Mouse (Mus musculus): ENCODE data around the gene Ngfr. TPM values are rescaled to one million over a fixed set of nuclear protein-coding genes. Genes with fewer than 3 reads are reported as not detected.

The Ngfr gene
- polyA plus RNA-seq, 1 experiment from 2014 or later: 1.8 TPM

DNA sequence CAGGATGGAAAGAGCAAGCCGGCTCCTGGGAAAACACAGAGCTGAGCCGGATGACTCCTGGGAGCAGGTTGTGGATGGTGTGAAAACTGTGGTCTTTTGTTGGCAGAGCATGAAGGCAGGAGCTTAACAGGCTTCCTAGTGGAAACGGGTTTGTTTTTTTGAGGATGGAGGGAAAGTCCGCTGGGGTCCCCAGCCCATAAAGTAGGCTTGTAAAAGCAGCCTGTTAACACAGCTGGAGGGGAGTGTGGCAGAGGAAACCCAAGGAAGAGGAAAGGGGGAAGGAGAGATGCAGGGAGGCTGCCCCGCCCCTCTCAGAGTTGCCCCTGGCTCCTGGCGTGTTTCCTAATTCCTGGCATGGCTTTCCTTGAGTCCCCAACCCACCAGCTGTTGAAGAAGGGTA is 8.1 kb downstream of the Ngfr start:
- Histone ChIP-seq H3K27ac (no peak overlapping the region), H3K9ac (no peak overlapping the region), H3K36me3 (no peaks in the 10 kb centered on the region), H3K4me3 (replicated peaks) (no peak overlapping the region), H3K9me3 (replicated peaks) (no peaks in the 10 kb centered on the region), H3K27me3 (peaks cover 95% of the 10 kb centered on the region), H3K4me1 (replicated peaks) (peaks cover 9% of the 10 kb centered on the region; the same call in 1 of the 2 replicates), H3K4me2 (no peak overlapping the region)
- DNase-seq (no peak), ATAC-seq (ENCODE audit: low read depth) (no peak)
- WGBS (ENCODE audit: insufficient replicate concordance): 11% methylated on average over 6 of the region's 6 CpGs

DNA sequence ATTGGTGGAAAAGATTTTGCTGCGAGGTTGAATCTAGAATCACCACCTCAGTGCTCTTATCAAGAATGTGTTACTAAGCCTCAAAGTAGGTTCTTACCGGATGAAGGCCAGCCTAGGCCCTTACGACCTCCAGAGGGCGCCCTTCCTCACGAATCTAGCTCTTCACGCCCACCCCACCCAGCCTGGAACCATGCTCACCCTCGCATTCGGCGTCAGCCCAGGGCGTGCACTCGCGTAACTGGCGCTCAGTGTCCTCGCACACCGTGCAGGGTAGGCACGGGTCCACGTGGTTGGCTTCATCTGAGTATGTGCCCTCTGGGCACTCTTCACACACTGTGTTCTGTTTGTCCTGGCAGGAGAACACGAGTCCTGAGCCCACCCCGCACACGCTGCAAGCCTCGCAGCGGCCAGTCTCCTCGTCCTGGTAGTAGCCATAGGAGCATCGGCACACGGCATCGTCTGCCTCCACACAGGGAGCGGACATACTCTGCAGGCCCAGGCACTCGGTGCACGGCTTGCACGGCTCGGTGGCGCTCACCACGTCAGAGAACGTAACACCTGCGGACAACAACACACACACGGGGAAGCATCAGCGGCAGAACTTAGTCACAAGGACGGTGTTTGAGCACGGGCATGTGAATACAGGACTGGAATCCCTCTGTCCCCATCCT is 9.6 kb downstream of the Ngfr start:
- no peak overlapping the region for H3K9ac ChIP-seq
- H3K27me3 ChIP-seq: peaks cover 79% of the 10 kb centered on the region
- H3K9me3 ChIP-seq (replicated peaks): no peaks in the 10 kb centered on the region
- no peak overlapping the region for H3K4me2 ChIP-seq
- H3K4me1 ChIP-seq (replicated peaks): peaks cover 9% of the 10 kb centered on the region; the same call in 1 of the 2 replicates
- no peak overlapping the region for H3K4me3 ChIP-seq (replicated peaks)
- no peak overlapping the region for H3K27ac ChIP-seq
- DNase-seq: peak; percentile 21
- ATAC-seq (ENCODE audit: low read depth): no peak
- H3K36me3 ChIP-seq: no peaks in the 10 kb centered on the region
- WGBS (ENCODE audit: insufficient replicate concordance): 18% methylated on average over 39 of the region's 39 CpGs

DNA sequence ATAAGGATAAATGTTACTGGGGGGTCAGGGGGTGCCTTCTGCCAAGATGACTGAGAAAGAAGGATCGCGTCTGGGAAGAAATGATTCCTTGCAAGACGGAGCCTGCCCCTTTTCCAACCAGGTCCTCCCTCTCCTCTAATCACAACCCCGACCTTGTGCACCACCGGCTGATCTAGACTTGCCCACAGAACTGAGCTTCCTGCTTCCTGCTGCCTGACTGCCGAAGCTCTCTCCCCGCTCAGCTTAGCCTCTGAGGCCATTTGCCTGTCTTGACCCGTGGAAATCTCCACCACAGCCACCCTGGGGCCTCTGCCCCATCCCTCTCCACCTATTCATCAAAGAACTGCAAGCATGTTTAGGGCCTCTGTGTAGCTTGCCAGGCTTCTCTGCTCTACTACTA is 11.2 kb downstream of the Ngfr start:
- H3K4me3 ChIP-seq (replicated peaks): no peak overlapping the region
- no peak overlapping the region for H3K4me2 ChIP-seq
- no peaks in the 10 kb centered on the region for H3K9me3 ChIP-seq (replicated peaks)
- H3K4me1 ChIP-seq (replicated peaks): peaks cover 9% of the 10 kb centered on the region; the same call in 1 of the 2 replicates
- peaks cover 73% of the 10 kb centered on the region for H3K27me3 ChIP-seq
- no peaks in the 10 kb centered on the region for H3K36me3 ChIP-seq
- H3K27ac ChIP-seq: no peak overlapping the region
- ATAC-seq (ENCODE audit: low read depth) (no peak), DNase-seq (no peak)
- no peak overlapping the region for H3K9ac ChIP-seq
- WGBS (ENCODE audit: insufficient replicate concordance): 35% methylated on average over 8 of the region's 8 CpGs

DNA sequence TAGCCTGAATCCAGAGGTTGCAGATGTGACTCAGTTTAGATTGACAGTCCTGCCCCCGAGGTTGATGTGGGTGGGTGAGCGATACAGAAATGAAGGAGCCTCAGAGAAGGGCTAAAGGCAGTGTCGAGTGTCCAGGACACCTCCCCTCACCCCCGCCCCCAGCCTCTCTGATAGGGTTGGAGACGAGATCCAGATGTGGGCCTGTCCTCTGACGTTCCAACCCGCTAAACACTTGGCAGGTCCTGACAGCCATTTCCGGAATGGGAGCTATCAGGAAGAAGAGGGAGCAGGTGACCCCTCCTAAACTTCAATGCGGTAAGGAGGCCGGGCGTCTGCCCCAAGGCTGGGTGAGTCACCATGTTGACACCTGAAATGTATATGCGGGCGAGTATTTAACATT is 11.7 kb downstream of the Ngfr start:
- ATAC-seq (ENCODE audit: low read depth): no peak
- Histone ChIP-seq H3K36me3 (no peaks in the 10 kb centered on the region), H3K27me3 (peaks cover 73% of the 10 kb centered on the region), H3K27ac (no peak overlapping the region), H3K9ac (no peak overlapping the region), H3K9me3 (replicated peaks) (no peaks in the 10 kb centered on the region), H3K4me3 (replicated peaks) (no peak overlapping the region), H3K4me1 (replicated peaks) (peaks cover 9% of the 10 kb centered on the region; the same call in 1 of the 2 replicates), H3K4me2 (no peak overlapping the region)
- DNase-seq: no peak
- 41% methylated on average over 13 of the region's 13 CpGs for WGBS (ENCODE audit: insufficient replicate concordance)

DNA sequence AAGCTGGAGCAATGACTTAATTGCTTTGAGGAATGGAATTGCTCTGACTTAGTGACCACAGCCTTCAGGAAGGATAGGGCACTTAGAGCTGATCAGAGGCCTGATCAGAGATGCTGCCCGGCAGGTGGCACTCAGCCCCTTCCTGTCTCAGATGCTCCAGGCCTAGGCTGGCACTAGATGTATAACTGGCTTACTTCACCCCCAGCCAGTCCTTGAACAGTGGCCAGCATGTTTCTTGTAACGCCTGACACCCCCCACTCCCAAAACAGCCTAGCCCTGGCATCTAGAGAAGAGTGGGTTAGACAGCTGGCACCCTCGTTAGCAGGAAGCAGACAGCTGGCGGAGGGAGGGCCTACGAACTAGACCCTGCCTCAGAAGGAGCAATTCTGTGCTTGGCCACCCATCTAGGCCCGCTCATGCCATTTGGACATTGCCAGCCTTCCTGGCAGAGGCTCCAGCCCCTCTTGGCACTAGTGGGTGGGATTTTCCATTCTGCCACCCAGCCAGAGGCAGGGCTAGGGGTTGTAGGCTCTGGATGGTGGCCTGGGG is 12.7 kb downstream of the Ngfr start:
- Histone ChIP-seq H3K4me2 (no peak overlapping the region), H3K9me3 (replicated peaks) (no peaks in the 10 kb centered on the region), H3K4me3 (replicated peaks) (no peak overlapping the region), H3K27ac (no peak overlapping the region), H3K4me1 (replicated peaks) (peaks cover 9% of the 10 kb centered on the region; the same call in 1 of the 2 replicates), H3K9ac (no peak overlapping the region), H3K27me3 (peaks cover 71% of the 10 kb centered on the region), H3K36me3 (no peaks in the 10 kb centered on the region)
- WGBS (ENCODE audit: insufficient replicate concordance): 60% methylated on average over 6 of the region's 6 CpGs
- ATAC-seq (ENCODE audit: low read depth): no peak
- DNase-seq: no peak

DNA sequence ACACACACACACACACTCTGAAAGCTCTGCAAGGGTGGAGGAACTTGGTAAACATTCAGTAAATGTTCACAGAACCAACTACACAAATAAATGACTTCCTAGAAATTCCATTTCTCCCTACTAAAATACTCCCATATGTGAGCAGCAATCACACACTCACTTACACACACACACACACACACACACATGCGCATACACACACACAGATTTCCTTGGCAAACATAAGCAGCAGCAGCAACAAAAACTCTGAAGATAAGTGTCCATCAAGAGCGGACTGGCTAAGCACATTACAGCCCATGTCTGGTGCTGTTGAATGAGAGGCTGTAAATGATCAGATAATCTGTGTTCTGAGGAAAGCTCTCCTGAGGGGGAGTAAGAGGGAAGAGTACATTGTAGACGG is 15.3 kb downstream of the Ngfr start:
- no peak overlapping the region for H3K4me2 ChIP-seq
- DNase-seq (no peak), ATAC-seq (ENCODE audit: low read depth) (no peak)
- no peak overlapping the region for H3K27ac ChIP-seq
- WGBS (ENCODE audit: insufficient replicate concordance): 50% methylated on average over 3 of the region's 3 CpGs
- H3K4me1 ChIP-seq (replicated peaks): 0 out of 2 replicates have a peak, but pooled peaks cover 3% of the 10 kb centered on the region
- no peaks in the 10 kb centered on the region for H3K9me3 ChIP-seq (replicated peaks)
- H3K9ac ChIP-seq: no peak overlapping the region
- H3K4me3 ChIP-seq (replicated peaks): no peak overlapping the region
- H3K27me3 ChIP-seq: peaks cover 48% of the 10 kb centered on the region
- H3K36me3 ChIP-seq: no peaks in the 10 kb centered on the region

DNA sequence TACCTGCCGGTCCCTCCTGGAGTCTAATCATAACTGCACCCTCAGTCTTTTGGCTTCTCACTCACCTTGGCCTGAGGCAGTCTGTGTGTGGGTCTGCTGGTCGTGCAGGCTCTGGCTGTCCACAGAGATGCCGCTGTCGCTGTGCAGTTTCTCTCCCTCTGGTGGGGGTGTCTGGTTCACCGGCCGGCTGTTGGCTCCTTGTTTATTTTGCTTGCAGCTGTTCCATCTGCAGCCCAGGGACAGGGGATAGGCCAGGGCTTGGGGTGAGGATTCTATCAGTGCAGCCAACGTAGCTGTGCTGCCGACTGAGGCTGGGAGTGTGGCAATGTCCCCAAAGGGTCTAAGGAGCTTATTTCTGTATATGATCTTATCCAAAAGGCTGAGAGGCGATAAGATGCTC is 15.8 kb downstream of the Ngfr start:
- Histone ChIP-seq H3K4me2 (no peak overlapping the region), H3K4me3 (replicated peaks) (no peak overlapping the region), H3K27me3 (peaks cover 43% of the 10 kb centered on the region), H3K36me3 (no peaks in the 10 kb centered on the region), H3K27ac (no peak overlapping the region), H3K4me1 (replicated peaks) (no peaks in the 10 kb centered on the region), H3K9ac (no peak overlapping the region), H3K9me3 (replicated peaks) (no peaks in the 10 kb centered on the region)
- 50% methylated on average over 9 of the region's 9 CpGs for WGBS (ENCODE audit: insufficient replicate concordance)
- no peak for ATAC-seq (ENCODE audit: low read depth)
- DNase-seq: no peak

DNA sequence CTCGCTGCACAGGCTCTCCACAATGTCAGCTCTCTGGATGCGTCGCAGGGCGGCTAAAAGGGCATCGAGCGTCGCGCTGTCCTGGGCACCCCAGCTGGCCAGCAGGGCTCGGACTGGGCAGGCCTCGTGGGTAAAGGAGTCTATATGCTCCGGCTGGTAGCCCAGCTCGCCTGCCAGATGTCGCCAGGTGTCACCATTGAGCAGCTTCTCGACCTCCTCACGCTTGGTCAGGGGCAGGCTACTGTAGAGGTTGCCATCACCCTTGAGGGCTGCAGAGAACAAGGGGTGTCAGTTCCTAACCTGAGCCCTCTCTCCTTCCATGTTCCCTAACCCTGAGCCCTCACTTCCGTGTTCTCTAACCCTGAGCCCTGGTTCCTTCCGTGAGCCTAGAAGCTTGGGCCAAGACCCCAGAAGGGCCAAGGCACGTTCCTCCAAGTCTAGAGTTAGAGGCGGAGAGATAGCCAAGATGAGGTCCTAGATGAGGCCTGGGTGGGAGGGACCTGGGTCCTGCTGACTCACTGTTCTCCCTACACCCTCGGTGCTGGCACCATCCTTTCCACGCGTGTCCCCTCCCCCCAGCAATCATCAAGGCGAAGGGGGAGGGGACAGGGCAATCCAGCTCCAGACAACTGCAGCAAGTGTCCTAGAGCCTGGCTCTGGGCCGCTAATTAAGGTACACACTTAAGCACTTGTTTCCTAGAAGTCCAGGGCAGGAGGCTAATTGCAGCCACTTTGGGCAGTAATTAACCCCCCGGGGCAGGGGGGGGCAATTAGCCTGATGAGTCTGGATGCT is 16.5 kb downstream of the Ngfr start:
- H3K9me3 ChIP-seq (replicated peaks): no peaks in the 10 kb centered on the region
- no peak overlapping the region for H3K4me2 ChIP-seq
- no peak for DNase-seq
- H3K4me1 ChIP-seq (replicated peaks): no peaks in the 10 kb centered on the region
- H3K4me3 ChIP-seq (replicated peaks): no peak overlapping the region
- H3K9ac ChIP-seq: no peak overlapping the region
- peaks cover 36% of the 10 kb centered on the region for H3K27me3 ChIP-seq
- no peak overlapping the region for H3K27ac ChIP-seq
- WGBS (ENCODE audit: insufficient replicate concordance): 51% methylated on average over 25 of the region's 25 CpGs
- no peaks in the 10 kb centered on the region for H3K36me3 ChIP-seq
- no peak for ATAC-seq (ENCODE audit: low read depth)

DNA sequence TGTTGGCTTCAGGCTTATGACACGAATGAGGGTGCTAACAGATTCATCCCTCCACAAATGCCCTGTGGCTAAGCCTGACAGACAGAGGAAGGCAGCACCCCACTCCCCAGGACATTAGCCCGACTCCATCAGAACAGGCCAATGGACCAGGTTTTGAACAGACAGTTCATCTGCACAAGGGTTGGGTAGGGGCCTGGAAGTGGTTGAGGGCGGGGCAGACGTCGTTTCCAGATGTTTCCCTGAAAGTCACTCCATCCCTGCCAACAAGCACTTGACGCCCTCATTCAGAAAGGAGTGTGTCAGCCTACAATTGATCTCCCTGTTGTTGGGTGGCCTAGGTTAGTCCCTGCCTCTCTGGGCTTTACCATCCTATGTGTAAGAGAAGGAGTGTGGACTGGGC is 17.6 kb downstream of the Ngfr start:
- no peaks in the 10 kb centered on the region for H3K36me3 ChIP-seq
- no peak overlapping the region for H3K4me3 ChIP-seq (replicated peaks)
- peaks cover 26% of the 10 kb centered on the region for H3K27me3 ChIP-seq
- ATAC-seq (ENCODE audit: low read depth): no peak
- no peaks in the 10 kb centered on the region for H3K9me3 ChIP-seq (replicated peaks)
- 71% methylated on average over 6 of the region's 6 CpGs for WGBS (ENCODE audit: insufficient replicate concordance)
- no peak overlapping the region for H3K27ac ChIP-seq
- no peaks in the 10 kb centered on the region for H3K4me1 ChIP-seq (replicated peaks)
- DNase-seq: no peak
- H3K4me2 ChIP-seq: no peak overlapping the region
- no peak overlapping the region for H3K9ac ChIP-seq

DNA sequence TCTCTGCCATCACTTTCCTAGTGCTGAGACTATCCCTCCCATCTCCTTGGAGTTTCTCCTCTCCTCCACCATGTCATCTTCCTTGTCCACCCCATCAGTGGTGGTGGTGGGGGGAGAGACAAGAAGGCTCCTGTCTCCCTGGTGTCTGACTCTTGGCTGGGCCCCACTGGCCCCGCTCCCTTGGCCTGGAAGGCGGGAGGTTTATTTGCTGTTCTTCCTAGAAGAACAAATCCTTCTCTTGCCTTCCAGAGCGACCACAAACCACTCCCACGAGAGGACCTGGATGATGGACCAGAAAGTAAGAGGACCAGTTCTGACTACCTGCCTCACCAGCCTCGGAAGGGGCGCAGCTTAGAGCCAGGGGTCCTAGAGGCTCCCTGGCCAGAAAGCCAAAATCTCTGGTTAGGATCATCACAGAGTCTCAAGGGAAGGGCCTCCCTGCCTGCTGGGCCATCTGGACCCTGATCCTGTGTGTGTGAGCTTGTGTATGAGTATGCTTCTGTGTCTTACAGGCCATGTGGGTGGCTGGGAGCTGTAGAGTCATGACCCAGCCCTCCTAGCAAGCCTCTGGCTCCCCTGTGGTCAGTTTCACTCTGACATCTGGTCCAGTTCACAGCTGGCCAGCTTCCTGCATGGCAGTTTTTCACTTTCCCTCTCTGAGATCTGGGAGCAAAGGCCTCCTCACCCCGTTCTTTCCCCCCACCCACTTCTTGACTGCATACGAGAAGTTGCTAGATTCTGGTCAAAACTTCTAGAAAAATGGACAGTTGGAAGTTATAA is 19.4 kb downstream of the Ngfr start:
- no peak for DNase-seq
- Histone ChIP-seq H3K4me3 (replicated peaks) (no peak overlapping the region), H3K4me1 (replicated peaks) (no peaks in the 10 kb centered on the region), H3K4me2 (no peak overlapping the region), H3K9me3 (replicated peaks) (no peaks in the 10 kb centered on the region), H3K36me3 (no peaks in the 10 kb centered on the region), H3K9ac (no peak overlapping the region), H3K27me3 (peaks cover 26% of the 10 kb centered on the region), H3K27ac (no peak overlapping the region)
- 56% methylated on average over 8 of the region's 8 CpGs for WGBS (ENCODE audit: insufficient replicate concordance)
- no peak for ATAC-seq (ENCODE audit: low read depth)

DNA sequence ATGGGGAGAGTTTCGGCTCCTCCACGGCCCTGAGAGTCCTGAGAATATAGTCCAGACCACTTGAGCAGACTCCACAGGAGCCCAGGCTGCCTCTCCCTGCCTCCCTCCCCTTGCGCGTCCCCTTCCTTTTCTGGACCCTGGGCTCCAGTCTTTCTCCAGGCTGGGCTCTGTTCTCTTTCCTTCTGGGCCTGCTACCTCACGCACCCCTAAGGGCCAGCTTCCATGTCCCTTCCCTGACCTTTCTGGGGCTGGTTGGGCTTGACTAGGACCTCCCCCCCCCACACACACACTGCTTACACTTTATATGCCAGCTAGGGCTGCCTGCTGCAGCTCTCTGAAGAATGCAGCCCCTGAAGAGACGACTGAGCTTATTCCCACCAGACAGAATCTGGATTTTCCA is 20.2 kb downstream of the Ngfr start:
- Histone ChIP-seq H3K4me1 (replicated peaks) (no peaks in the 10 kb centered on the region), H3K36me3 (no peaks in the 10 kb centered on the region), H3K4me3 (replicated peaks) (no peak overlapping the region), H3K27me3 (peaks cover 25% of the 10 kb centered on the region), H3K9ac (no peak overlapping the region), H3K4me2 (no peak overlapping the region), H3K27ac (no peak overlapping the region), H3K9me3 (replicated peaks) (no peaks in the 10 kb centered on the region)
- WGBS (ENCODE audit: insufficient replicate concordance): 75% methylated on average over 6 of the region's 6 CpGs
- DNase-seq (no peak), ATAC-seq (ENCODE audit: low read depth) (no peak)

Measured in liver, embryonic 13.5 days (tissue).